Mouse (Mus musculus): ENCODE measurements at regions not wholly inside any gene's neighbourhood (a gene's known extent, or its start where the extent isn't known, plus 50 kb on each side); places are given as distances from the start of the nearest gene placed in this dataset.

DNA sequence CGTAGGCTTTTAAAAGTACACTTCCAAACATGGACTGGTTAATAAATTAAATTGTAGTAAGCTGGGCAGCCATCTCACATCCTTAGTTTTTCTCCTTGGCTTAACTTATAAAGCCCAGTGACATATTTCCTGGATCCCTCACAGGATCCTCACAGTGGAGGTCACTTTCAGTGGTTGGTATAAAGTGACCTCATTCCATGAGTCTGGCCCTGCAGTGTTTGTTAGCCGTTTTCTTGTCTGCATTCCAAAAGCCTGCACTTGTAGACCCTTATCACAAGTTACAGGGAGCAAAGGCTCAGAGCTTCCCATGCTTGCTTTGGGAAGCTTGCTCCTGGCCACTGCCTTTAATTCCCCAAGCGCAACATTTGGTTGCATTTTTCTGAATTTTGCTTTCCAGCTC lies 49.9 kb upstream of the Frem2 start:
- no peak overlapping the region for H3ac ChIP-seq (ENCODE audit: control insufficient read depth, insufficient read length)
- TF ChIP-seq POLR2A (IDR thresholded peaks at IDR 0.05; ENCODE audit: insufficient read length, low read depth) (no peak), TCF12 (IDR thresholded peaks at IDR 0.05; ENCODE audit: insufficient read depth, poor library complexity, severe bottlenecking) (no peak), USF1 (IDR thresholded peaks at IDR 0.05; ENCODE audit: low read depth) (no peak), POLR2AphosphoS2 (IDR thresholded peaks at IDR 0.05; ENCODE audit: insufficient read length, low read depth) (no peak), MYOD1 (IDR thresholded peaks at IDR 0.05; ENCODE audit: control insufficient read depth in 1 of 3, insufficient read length in 2 of 3, low read depth in 2 of 3) (no peak), SRF (IDR thresholded peaks at IDR 0.05; ENCODE audit: control insufficient read depth, insufficient read length, low read depth) (no peak), CEBPB (IDR thresholded peaks at IDR 0.05; ENCODE audit: insufficient read depth, poor library complexity, severe bottlenecking) (no peak), REST (IDR thresholded peaks at IDR 0.05; ENCODE audit: insufficient read depth, insufficient read length) (no peak), TCF3 (IDR thresholded peaks at IDR 0.05; ENCODE audit: insufficient read length, low read depth) (no peak), MAX (IDR thresholded peaks at IDR 0.05; ENCODE audit: low read depth) (no peak), E2F4 (IDR thresholded peaks at IDR 0.05; ENCODE audit: insufficient read depth) (no peak), MYOG (IDR thresholded peaks at IDR 0.05; ENCODE audit: control insufficient read depth in 1 of 3, insufficient read depth in 1 of 3, insufficient read length in 2 of 3, low read depth in 2 of 3) (no peak)
- H3K27me3 ChIP-seq (ENCODE audit: control insufficient read depth, insufficient read depth, insufficient read length), result no peaks in the 10 kb centered on the region
- no peak overlapping the region for H3K4me3 ChIP-seq
- no peaks in the 10 kb centered on the region for H3K36me3 ChIP-seq (ENCODE audit: control insufficient read depth, insufficient read depth)
- H3K79me2 ChIP-seq (ENCODE audit: control insufficient read depth, insufficient read depth), result no peaks in the 10 kb centered on the region
- no peak overlapping the region for H3K4me2 ChIP-seq (ENCODE audit: low read depth)

All from myocyte (in vitro differentiated cells).